Mouse (Mus musculus): ENCODE data around the gene Thumpd1.

Thumpd1 gene

GRCm38 (mm10) chr7:119673465-119673864 lies 47.1 kb downstream of the Thumpd1 start:
- in situ Hi-C loops (cut with MboI, MseI) = no loop called here

DNA sequence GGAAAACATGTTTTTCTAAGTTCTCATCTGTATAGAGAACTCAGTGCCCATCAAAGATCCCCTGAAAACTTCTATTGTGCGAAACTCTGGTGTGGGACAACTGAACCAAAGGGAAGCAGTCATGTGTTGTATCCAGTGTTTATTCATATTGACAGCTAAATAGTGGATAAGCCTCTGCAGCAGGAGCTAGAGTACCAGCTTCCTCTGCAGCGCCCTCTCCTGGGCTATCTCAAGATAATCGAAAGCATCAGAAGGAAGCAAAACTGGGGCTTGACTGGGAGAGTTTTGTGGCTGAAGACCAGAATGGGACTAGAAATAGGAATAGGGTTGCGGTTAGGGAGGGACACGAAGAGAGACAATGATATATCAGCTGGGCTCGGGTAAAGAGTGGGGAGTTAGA lies 49.7 kb downstream of the Thumpd1 start:
- in situ Hi-C loops (cut with MboI, MseI) = no loop called here

DNA sequence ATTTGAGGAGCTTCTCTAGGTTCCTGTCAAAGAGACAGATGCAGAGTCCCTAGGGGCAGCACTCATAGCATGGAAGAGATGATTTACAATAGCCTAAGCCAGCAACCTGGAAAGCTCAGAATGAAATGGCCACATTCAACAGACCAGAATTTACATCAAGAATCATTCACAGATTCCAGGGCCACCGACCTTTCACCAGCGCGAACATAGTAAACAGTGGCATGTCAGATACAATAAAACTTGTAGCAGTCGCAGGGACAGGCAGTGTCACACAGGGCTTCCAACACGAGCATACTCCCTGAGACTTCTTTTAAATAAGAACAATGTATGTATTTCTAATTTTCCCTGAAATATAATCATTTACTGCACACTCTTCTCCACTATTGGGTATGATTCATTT lies 50.2 kb downstream of the Thumpd1 start:
- in situ Hi-C loops (cut with MboI, MseI) = no loop called here

DNA sequence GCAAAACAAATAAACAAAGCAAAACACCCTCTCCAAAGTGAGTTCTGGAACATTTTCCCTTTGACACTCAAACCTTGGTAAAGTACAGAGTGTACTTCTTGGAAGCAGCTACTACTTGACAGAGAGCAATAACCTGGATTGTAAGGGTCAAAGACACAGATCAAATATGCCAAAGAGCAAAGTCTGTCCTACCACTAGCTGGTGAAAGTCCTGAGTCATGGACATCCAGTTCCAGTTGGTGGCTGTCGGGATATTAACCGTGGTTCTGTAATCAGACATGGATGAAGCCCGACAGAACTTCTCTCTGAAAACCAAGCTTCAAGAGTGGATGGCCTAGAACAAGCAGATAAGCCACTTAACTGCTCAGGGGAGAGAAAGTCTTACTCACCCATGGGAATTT lies 52.7 kb downstream of the Thumpd1 start:
- in situ Hi-C loops (cut with MboI, MseI) = no loop called here

Measured in regulatory T cell (primary cell).